Mouse (Mus musculus): ENCODE data around the gene Prps1l3. TPM values are rescaled to one million over a fixed set of nuclear protein-coding genes. Genes with fewer than 3 reads are reported as not detected.

Gene Prps1l3
- 25.5 and 27.5 TPM in 2 replicates for polyA plus RNA-seq (2012; rRNA removed)

DNA sequence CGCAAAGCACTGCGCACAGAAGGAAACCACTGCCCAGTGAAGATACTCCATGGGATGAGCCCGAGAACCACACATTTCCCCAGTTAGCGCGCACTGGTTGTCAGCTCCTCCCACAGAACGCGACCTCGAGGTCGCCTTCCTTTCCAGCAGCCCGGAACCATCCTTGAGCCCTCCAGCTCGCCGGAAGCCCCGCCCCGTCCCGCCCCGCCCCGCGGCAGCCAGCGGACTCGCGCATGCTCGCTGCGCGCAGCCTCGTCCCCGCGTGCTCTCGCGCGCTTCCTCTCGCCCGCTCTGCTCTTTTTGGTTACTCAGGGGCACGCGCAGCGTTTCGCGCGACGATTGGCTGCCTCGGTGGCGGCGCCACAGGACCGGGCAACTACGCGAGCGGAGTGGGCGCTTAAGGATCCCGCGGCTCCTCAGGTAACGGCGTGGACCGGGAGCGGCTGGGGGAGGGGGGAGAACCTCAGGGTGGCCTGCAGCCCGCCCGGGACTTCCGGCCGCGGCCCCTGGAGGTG lies at the start of gene Prps1l3, which contains the start of gene Mipol1:
Gene Prps1l3 (plus strand): TSS at position 221 of the 515 bp plus-strand sequence.
Gene Mipol1 (plus strand): TSS at position 236 of the 515 bp plus-strand sequence.
- no peaks in the 10 kb centered on the region for H3K27me3 ChIP-seq (ENCODE audit: control insufficient read depth, insufficient read depth, low read length)
- H3K4me1 ChIP-seq (replicated peaks; ENCODE audit: control insufficient read depth, insufficient read depth, low read length), result peaks cover 3% of the 10 kb centered on the region
- peak within 1 kb of the TSS; percentile 71 for H3K4me3 ChIP-seq (ENCODE audit: control insufficient read depth, insufficient read depth, low read length)
- under 1% methylated on average over 54 of the region's 58 CpGs for WGBS
- TF ChIP-seq POLR2A (IDR thresholded peaks at IDR 0.05; ENCODE audit: control insufficient read depth, extremely low read depth, insufficient read depth, low read length, poor library complexity), result peak; percentile 84
- TF ChIP-seq CTCF (IDR thresholded peaks at IDR 0.05; ENCODE audit: borderline replicate concordance, control insufficient read depth, extremely low read depth, insufficient read depth, low read length, poor library complexity), result peak; percentile 26; the same call in 1 of the 2 replicates
- H3K36me3 ChIP-seq (ENCODE audit: control insufficient read depth, insufficient read depth, low read length), result no peaks in the 10 kb centered on the region
- peak within 1 kb of the TSS; percentile 67 for H3K27ac ChIP-seq (ENCODE audit: control insufficient read depth, insufficient read depth, low read length)
- peak; percentile 89 for DNase-seq

DNA sequence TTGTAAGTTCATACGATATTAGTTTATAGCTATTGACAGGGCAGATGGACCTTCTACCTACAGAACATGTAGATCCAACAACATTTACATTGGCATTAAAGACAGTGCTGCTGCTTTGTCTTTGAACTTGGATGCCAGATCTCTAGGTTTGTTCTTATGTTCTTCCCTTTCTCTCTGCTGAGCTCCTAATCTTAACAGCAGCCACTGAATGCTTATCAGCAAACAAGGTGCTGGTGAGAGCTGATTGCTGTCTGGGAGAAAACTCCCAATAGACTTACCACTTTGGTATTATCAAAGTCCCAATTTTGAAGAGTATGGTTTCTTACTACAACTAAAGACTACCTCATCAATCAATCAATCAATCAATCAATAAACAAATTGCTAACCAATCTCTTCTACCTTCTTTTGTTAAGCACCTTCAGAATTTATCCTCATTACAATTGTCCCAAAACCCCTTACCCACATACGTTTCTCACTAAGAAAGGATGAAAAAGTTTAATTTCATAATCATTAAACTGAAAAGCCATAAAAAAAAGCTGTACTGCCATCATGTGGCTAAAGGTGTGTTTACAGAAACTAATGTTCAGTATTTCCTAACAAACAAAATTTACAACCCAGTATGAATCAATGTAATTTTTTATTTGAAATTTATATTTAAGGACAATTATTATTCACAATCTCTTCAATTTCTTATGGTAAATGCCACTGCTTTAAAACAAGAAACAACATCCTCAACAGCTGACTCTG lies 45.6 kb upstream of the Prps1l3 start:
- 67% methylated on average over 2 of the region's 2 CpGs for WGBS
- TF ChIP-seq CTCF (IDR thresholded peaks at IDR 0.05; ENCODE audit: borderline replicate concordance, control insufficient read depth, extremely low read depth, insufficient read depth, low read length, poor library complexity) (no peak), POLR2A (IDR thresholded peaks at IDR 0.05; ENCODE audit: control insufficient read depth, extremely low read depth, insufficient read depth, low read length, poor library complexity) (no peak)

GRCm38 (mm10) chr12:57185475-57185874 lies 44.7 kb upstream of the Prps1l3 start:
- H3K36me3 ChIP-seq (ENCODE audit: control insufficient read depth, insufficient read depth, low read length), result no peaks in the 10 kb centered on the region
- H3K27ac ChIP-seq (ENCODE audit: control insufficient read depth, insufficient read depth, low read length), result no peak overlapping the region
- H3K4me3 ChIP-seq (ENCODE audit: control insufficient read depth, insufficient read depth, low read length), result no peak overlapping the region
- no peak for TF ChIP-seq POLR2A (IDR thresholded peaks at IDR 0.05; ENCODE audit: control insufficient read depth, extremely low read depth, insufficient read depth, low read length, poor library complexity)
- TF ChIP-seq CTCF (IDR thresholded peaks at IDR 0.05; ENCODE audit: borderline replicate concordance, control insufficient read depth, extremely low read depth, insufficient read depth, low read length, poor library complexity), result no peak
- DNase-seq, result no peak
- 0% methylated on average over 1 of the region's 1 CpGs for WGBS
- H3K4me1 ChIP-seq (replicated peaks; ENCODE audit: control insufficient read depth, insufficient read depth, low read length), result no peaks in the 10 kb centered on the region
- H3K27me3 ChIP-seq (ENCODE audit: control insufficient read depth, insufficient read depth, low read length), result no peaks in the 10 kb centered on the region

More for the DNA sequence above, 45.6 kb upstream of the Prps1l3 start:
- H3K36me3 ChIP-seq (ENCODE audit: control insufficient read depth, insufficient read depth, low read length), result no peaks in the 10 kb centered on the region
- no peaks in the 10 kb centered on the region for H3K4me1 ChIP-seq (replicated peaks; ENCODE audit: control insufficient read depth, insufficient read depth, low read length)
- H3K27me3 ChIP-seq (ENCODE audit: control insufficient read depth, insufficient read depth, low read length), result no peaks in the 10 kb centered on the region
- no peak overlapping the region for H3K27ac ChIP-seq (ENCODE audit: control insufficient read depth, insufficient read depth, low read length)
- H3K4me3 ChIP-seq (ENCODE audit: control insufficient read depth, insufficient read depth, low read length), result no peak overlapping the region
- DNase-seq, result no peak

GRCm38 (mm10) chr12:57186126-57186525 lies 44.1 kb upstream of the Prps1l3 start:
- WGBS, result 80% methylated on average over 2 of the region's 2 CpGs
- Histone ChIP-seq H3K4me3 (ENCODE audit: control insufficient read depth, insufficient read depth, low read length) (no peak overlapping the region), H3K27ac (ENCODE audit: control insufficient read depth, insufficient read depth, low read length) (no peak overlapping the region), H3K4me1 (replicated peaks; ENCODE audit: control insufficient read depth, insufficient read depth, low read length) (no peaks in the 10 kb centered on the region), H3K27me3 (ENCODE audit: control insufficient read depth, insufficient read depth, low read length) (no peaks in the 10 kb centered on the region), H3K36me3 (ENCODE audit: control insufficient read depth, insufficient read depth, low read length) (no peaks in the 10 kb centered on the region)
- no peak for DNase-seq
- TF ChIP-seq POLR2A (IDR thresholded peaks at IDR 0.05; ENCODE audit: control insufficient read depth, extremely low read depth, insufficient read depth, low read length, poor library complexity) (no peak), CTCF (IDR thresholded peaks at IDR 0.05; ENCODE audit: borderline replicate concordance, control insufficient read depth, extremely low read depth, insufficient read depth, low read length, poor library complexity) (no peak)

DNA sequence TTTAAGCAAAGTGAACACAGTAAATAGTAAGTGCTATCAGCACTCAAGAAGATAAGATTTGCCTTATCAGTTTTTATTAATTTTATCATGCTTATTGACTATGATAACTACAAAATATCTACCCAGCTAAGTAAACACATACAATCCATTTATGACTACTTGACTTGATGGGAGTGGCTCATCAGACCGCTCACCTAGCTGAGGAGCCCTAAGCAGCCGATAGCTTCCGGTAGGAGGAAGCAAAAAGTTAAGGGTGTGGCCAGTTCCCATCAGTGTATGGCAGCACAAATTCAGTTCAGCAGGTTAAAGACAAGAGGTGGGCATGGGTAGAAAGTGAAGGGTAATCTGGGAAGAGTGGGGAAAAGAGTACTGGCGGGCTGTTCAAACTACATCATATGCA lies 43.2 kb upstream of the Prps1l3 start:
- Histone ChIP-seq H3K4me3 (ENCODE audit: control insufficient read depth, insufficient read depth, low read length) (no peak overlapping the region), H3K36me3 (ENCODE audit: control insufficient read depth, insufficient read depth, low read length) (no peaks in the 10 kb centered on the region), H3K4me1 (replicated peaks; ENCODE audit: control insufficient read depth, insufficient read depth, low read length) (no peaks in the 10 kb centered on the region), H3K27ac (ENCODE audit: control insufficient read depth, insufficient read depth, low read length) (no peak overlapping the region), H3K27me3 (ENCODE audit: control insufficient read depth, insufficient read depth, low read length) (no peaks in the 10 kb centered on the region)
- WGBS, result 79% methylated on average over 4 of the region's 4 CpGs
- no peak for DNase-seq
- TF ChIP-seq POLR2A (IDR thresholded peaks at IDR 0.05; ENCODE audit: control insufficient read depth, extremely low read depth, insufficient read depth, low read length, poor library complexity) (no peak), CTCF (IDR thresholded peaks at IDR 0.05; ENCODE audit: borderline replicate concordance, control insufficient read depth, extremely low read depth, insufficient read depth, low read length, poor library complexity) (no peak)

DNA sequence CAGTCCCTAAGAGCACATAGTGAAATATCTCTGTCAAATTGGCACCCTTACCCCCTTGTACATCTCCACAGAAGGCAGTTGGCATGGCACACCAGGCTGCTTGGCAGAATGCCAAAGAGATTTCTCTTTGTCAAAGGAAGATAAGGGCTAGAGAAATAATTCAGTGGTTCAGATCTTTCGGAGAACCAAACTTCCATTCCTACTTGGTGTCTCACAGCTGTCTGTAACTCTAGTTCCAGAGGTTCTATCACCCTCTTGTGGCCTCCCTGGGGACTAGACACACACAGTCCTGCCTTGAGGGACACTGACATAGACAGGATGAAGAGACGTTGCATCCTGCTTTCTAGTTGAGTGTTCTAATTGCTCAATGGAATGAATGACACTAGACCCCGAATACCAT lies 35.6 kb upstream of the Prps1l3 start:
- Histone ChIP-seq H3K27ac (ENCODE audit: control insufficient read depth, insufficient read depth, low read length) (no peak overlapping the region), H3K4me1 (replicated peaks; ENCODE audit: control insufficient read depth, insufficient read depth, low read length) (no peaks in the 10 kb centered on the region), H3K4me3 (ENCODE audit: control insufficient read depth, insufficient read depth, low read length) (no peak overlapping the region), H3K36me3 (ENCODE audit: control insufficient read depth, insufficient read depth, low read length) (no peaks in the 10 kb centered on the region), H3K27me3 (ENCODE audit: control insufficient read depth, insufficient read depth, low read length) (peaks cover 8% of the 10 kb centered on the region)
- no peak for TF ChIP-seq POLR2A (IDR thresholded peaks at IDR 0.05; ENCODE audit: control insufficient read depth, extremely low read depth, insufficient read depth, low read length, poor library complexity)
- no peak for DNase-seq
- WGBS, result 31% methylated on average over 3 of the region's 3 CpGs

Measured in thymus, adult 2 months (tissue).